Mouse (Mus musculus) hindbrain, postnatal 0 days (tissue): ENCODE results near the gene Clnk. TPM values are rescaled to one million over a fixed set of nuclear protein-coding genes. Genes with fewer than 3 reads are reported as not detected.

Source experiments
- ATAC-seq: fragments of 200-750 bp; cut with Nextera tagmentation; 2 replicates; pipeline ENCODE4 v1.8.0; 2017; ENCODE audit warnings: mild to moderate bottlenecking, moderate TSS enrichment, moderate library complexity
- DNase-seq: peaks from one replicate; pipeline ENCODE4 v3.0.0-alpha.2; 2015; ENCODE audit warnings: low spot score
- H3K27ac ChIP-seq: fragments of 300-500 bp; sonication (generic); 2 replicates; pipeline ENCODE4 v1.5.1; 2014; ENCODE audit warnings: mild to moderate bottlenecking
- H3K27me3 ChIP-seq: fragments of 300-500 bp; sonication (generic); 2 replicates; pipeline ENCODE4 v1.6.1; 2014; ENCODE audit warnings: low read length, mixed read lengths; ENCODE audit not compliant: insufficient read depth
- H3K36me3 ChIP-seq: fragments of 300-500 bp; sonication (generic); 2 replicates; pipeline ENCODE4 v1.6.1; 2014; ENCODE audit warnings: low read length, mixed read lengths; ENCODE audit not compliant: insufficient read depth
- H3K4me1 ChIP-seq: fragments of 300-500 bp; sonication (generic); 2 replicates; pipeline ENCODE4 v1.6.1; 2014; ENCODE audit warnings: antibody characterized with exemption, low read length, mixed read lengths; ENCODE audit not compliant: insufficient read depth
- H3K4me2 ChIP-seq: fragments of 300-500 bp; sonication (generic); 2 replicates; pipeline ENCODE4 v1.6.1; 2014; ENCODE audit warnings: low read depth, mild to moderate bottlenecking, low read length, moderate library complexity, mixed read lengths
- H3K4me3 ChIP-seq: fragments of 300-500 bp; sonication (generic); 2 replicates; pipeline ENCODE4 v1.5.1; 2014; ENCODE audit warnings: low read length
- H3K9ac ChIP-seq: fragments of 300-500 bp; sonication (generic); replicated peaks from 2 replicates; pipeline ENCODE4 v1.6.1; 2014; ENCODE audit warnings: mild to moderate bottlenecking, low read length, moderate library complexity, mixed read lengths
- H3K9me3 ChIP-seq: fragments of 300-500 bp; sonication (generic); 2 replicates; pipeline ENCODE4 v1.6.1; 2016; ENCODE audit warnings: low read length, mixed read lengths
- CTCF ChIP-seq: IDR thresholded peaks from 2 replicates; pipeline ENCODE4 v1.5.1; 2016; ENCODE audit warnings: antibody characterized with exemption, control low read depth, low read depth
- WGBS: fragments of 180-500 bp; shearing (Covaris S2); extraction: QIAGEN DNeasy Blood & Tissue Kit; methylation state at CpG from one replicate; pipeline ENCODE4 v1.1.7; 2014; 5-methylcytosine and 5-hydroxymethylcytosine counted together
- polyA plus RNA-seq: library from polyadenylated mRNA; unstranded; fragments of >200 nt; fragmentation: Nextera tagmentation; extraction: Ambion mirVana; gene quantifications from 2 replicates; pipeline ENCODE4 v1.2.1, GENCODE M21; 2015
- total RNA-seq: library from RNA; depleted of rRNA; stranded (reverse); fragments of >200 nt; gene quantifications from 2 replicates; pipeline ENCODE4 v1.2.3, GENCODE M21; 2014

The Clnk gene
- total and polyA plus RNA-seq, 2 experiments from 2014 or later: not detected

DNA sequence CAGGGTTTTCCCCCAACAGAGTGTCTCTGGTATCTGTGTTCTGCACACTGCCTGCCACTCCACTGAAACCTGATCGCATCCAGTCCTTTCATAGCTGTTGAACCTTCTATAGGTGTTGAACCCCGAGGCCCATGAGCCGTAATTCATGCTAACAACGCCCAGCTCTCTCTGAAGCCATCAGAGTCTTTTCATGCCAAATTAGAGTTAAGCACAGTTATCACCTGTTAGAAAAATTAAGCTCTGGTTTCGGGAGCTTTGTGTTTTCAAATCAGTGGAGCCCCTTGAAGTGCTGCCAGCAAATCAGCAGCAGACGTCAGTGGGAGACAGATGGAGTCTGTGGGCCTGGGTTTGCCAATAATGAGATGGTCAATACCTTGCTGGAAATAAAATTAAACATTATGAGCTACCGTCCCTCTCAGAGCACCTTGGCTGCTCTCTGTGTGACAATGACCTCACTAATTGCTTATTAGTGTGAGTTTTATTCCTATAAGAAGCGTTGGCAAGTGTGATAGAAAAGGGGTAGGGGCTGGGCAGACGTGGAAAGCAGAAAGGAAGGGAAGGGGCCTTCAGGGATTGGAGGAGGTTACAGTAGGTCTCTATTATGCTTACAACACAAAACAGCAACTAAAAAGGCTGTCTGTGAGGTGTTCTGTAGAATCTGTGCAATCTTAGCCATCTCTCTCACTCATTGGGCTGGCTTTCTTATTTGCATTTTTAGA lies 63.1 kb downstream of the Clnk start:
- no peak overlapping the region for H3K4me3 ChIP-seq
- no peak overlapping the region for H3K27ac ChIP-seq
- H3K36me3 ChIP-seq: no peaks in the 10 kb centered on the region
- H3K4me1 ChIP-seq: peaks cover 3% of the 10 kb centered on the region; the same call in 1 of the 2 replicates
- peak; percentile 65 for DNase-seq
- H3K9ac ChIP-seq: no peak overlapping the region
- H3K27me3 ChIP-seq: no peaks in the 10 kb centered on the region
- 36% methylated on average over 9 of the region's 9 CpGs for WGBS
- no peak for TF ChIP-seq CTCF
- no peaks in the 10 kb centered on the region for H3K9me3 ChIP-seq
- 0 out of 2 replicates have a peak overlapping the region, but pooled peaks have one; percentile 10 for H3K4me2 ChIP-seq
- ATAC-seq: no peak

DNA sequence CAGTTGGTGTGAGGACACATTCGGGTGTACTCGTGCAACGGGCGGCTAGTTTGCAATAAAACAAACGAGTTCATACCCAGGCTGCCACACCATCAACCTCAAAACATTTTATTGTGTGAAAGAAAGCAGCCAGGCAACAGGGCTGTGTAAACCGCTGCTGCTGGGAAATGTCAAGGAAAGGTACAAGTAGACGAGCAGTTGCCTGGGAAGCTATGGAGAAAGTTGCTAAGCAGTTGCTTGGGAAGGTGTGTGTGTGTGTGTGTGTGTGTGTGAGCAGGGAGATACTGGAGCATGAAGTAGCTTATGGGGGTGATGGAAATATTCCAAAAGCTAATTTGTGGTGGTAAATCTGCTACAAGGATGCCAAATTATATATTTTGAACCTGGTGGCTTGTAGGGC lies 63.7 kb downstream of the Clnk start:
- Histone ChIP-seq H3K4me2 (0 out of 2 replicates have a peak overlapping the region, but pooled peaks have one; percentile 25), H3K4me1 (peaks cover 3% of the 10 kb centered on the region; the same call in 1 of the 2 replicates), H3K36me3 (no peaks in the 10 kb centered on the region), H3K4me3 (no peak overlapping the region), H3K27ac (no peak overlapping the region), H3K9me3 (no peaks in the 10 kb centered on the region), H3K27me3 (no peaks in the 10 kb centered on the region), H3K9ac (no peak overlapping the region)
- 54% methylated on average over 7 of the region's 7 CpGs for whole genome bisulfite sequencing
- DNase-seq (peak; percentile 14), ATAC-seq (peak; percentile 49; the same call in 1 of the 2 replicates)
- TF ChIP-seq CTCF: no peak

DNA sequence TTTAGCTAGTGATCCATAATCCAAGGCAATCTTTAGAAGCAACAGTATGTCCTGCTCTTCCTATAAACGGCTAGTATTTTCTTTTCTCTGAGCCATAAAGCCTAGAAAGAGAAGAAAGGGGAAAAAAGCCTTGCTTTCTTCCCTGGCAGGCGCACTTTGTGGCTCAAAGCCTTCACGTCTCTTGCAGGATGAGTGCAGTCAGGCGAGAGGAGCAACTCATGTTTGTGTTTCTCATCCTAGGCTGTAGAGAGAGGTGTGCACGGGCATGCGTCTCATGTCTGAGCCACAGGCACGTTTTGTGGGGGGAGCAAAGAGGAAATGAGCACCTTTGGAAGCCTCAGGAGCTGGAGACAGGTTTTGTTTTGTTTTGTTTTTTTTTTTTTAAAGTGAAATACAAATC lies 64.2 kb downstream of the Clnk start:
- 40% methylated on average over 7 of the region's 7 CpGs for WGBS
- Histone ChIP-seq H3K9me3 (no peaks in the 10 kb centered on the region), H3K4me1 (peaks cover 3% of the 10 kb centered on the region; the same call in 1 of the 2 replicates), H3K4me2 (peak overlapping the region; percentile 25; the same call in 1 of the 2 replicates), H3K9ac (no peak overlapping the region), H3K27me3 (no peaks in the 10 kb centered on the region), H3K36me3 (no peaks in the 10 kb centered on the region), H3K4me3 (no peak overlapping the region), H3K27ac (no peak overlapping the region)
- ATAC-seq (no peak), DNase-seq (peak; percentile 37)
- no peak for TF ChIP-seq CTCF

- H3K27ac ChIP-seq: no peak overlapping the region
- no peaks in the 10 kb centered on the region for H3K36me3 ChIP-seq
- DNase-seq: no peak
- no peak for ATAC-seq
- no peak overlapping the region for H3K4me3 ChIP-seq
- TF ChIP-seq CTCF: no peak
- no peaks in the 10 kb centered on the region for H3K9me3 ChIP-seq
- no peaks in the 10 kb centered on the region for H3K27me3 ChIP-seq
- no peak overlapping the region for H3K9ac ChIP-seq
- 78% methylated on average over 7 of the region's 7 CpGs for WGBS
- H3K4me1 ChIP-seq: 0 out of 2 replicates have a peak, but pooled peaks cover 3% of the 10 kb centered on the region
- no peak overlapping the region for H3K4me2 ChIP-seq
These were observed 77.7 kb downstream of the Clnk start for GRCm38 (mm10) chr5:38798910-38799309.

- DNase-seq (peak; percentile 24), ATAC-seq (no peak)
- no peaks in the 10 kb centered on the region for H3K27me3 ChIP-seq
- H3K36me3 ChIP-seq: no peaks in the 10 kb centered on the region
- 51% methylated on average over 11 of the region's 11 CpGs for WGBS
- no peak overlapping the region for H3K4me3 ChIP-seq
- no peak overlapping the region for H3K27ac ChIP-seq
- no peak overlapping the region for H3K4me2 ChIP-seq
- 0 out of 2 replicates have a peak, but pooled peaks cover 3% of the 10 kb centered on the region for H3K4me1 ChIP-seq
- H3K9me3 ChIP-seq: no peaks in the 10 kb centered on the region
- H3K9ac ChIP-seq: no peak overlapping the region
- TF ChIP-seq CTCF: no peak
These were observed 81.5 kb downstream of the Clnk start for GRCm38 (mm10) chr5:38795139-38795538.

- 46% methylated on average over 2 of the region's 2 CpGs for WGBS
- H3K27ac ChIP-seq: no peak overlapping the region
- ATAC-seq (0 out of 2 replicates have a peak, but pooled peaks have one; percentile 10), DNase-seq (peak; percentile 19)
- H3K4me1 ChIP-seq: 0 out of 2 replicates have a peak, but pooled peaks cover 6% of the 10 kb centered on the region
- no peaks in the 10 kb centered on the region for H3K27me3 ChIP-seq
- no peaks in the 10 kb centered on the region for H3K9me3 ChIP-seq
- no peak overlapping the region for H3K4me2 ChIP-seq
- H3K9ac ChIP-seq: no peak overlapping the region
- H3K36me3 ChIP-seq: no peaks in the 10 kb centered on the region
- no peak overlapping the region for H3K4me3 ChIP-seq
- no peak for TF ChIP-seq CTCF
These were observed 85.5 kb downstream of the Clnk start for GRCm38 (mm10) chr5:38791116-38791515.

GRCm38 (mm10) chr5:38788820-38789219 lies 87.8 kb downstream of the Clnk start:
- TF ChIP-seq CTCF: no peak
- Histone ChIP-seq H3K36me3 (no peaks in the 10 kb centered on the region), H3K27me3 (no peaks in the 10 kb centered on the region), H3K9me3 (no peaks in the 10 kb centered on the region), H3K4me3 (no peak overlapping the region), H3K9ac (no peak overlapping the region), H3K27ac (no peak overlapping the region), H3K4me1 (0 out of 2 replicates have a peak, but pooled peaks cover 2% of the 10 kb centered on the region), H3K4me2 (no peak overlapping the region)
- WGBS: 89% methylated on average over 5 of the region's 5 CpGs
- DNase-seq (no peak), ATAC-seq (no peak)
